Mouse (Mus musculus) kidney, adult 2 months (tissue): ENCODE results near the gene Vmn2r118. TPM values are rescaled to one million over a fixed set of nuclear protein-coding genes. Genes with fewer than 3 reads are reported as not detected.

Source experiments
- DNase-seq: peaks from one replicate; pipeline ENCODE4 v3.0.0; 2021
- H3K27ac ChIP-seq: fragments of 200-500 bp; 2 replicates; pipeline ENCODE4 v1.5.1; 2012; ENCODE audit warnings: low read depth, low read length, control low read depth, inconsistent platforms; ENCODE audit not compliant: insufficient read depth
- H3K27me3 ChIP-seq: fragments of 200-500 bp; replicated peaks from 2 replicates; pipeline ENCODE4 v1.6.1; 2012; ENCODE audit warnings: mild to moderate bottlenecking, moderate library complexity, low read length, inconsistent platforms; ENCODE audit not compliant: control insufficient read depth, insufficient read depth
- H3K36me3 ChIP-seq: fragments of 200-500 bp; 2 replicates; pipeline ENCODE4 v1.6.1; 2012; ENCODE audit warnings: mild to moderate bottlenecking, moderate library complexity, low read length, inconsistent platforms; ENCODE audit not compliant: control insufficient read depth, insufficient read depth
- H3K4me1 ChIP-seq: fragments of 200-500 bp; 2 replicates; pipeline ENCODE4 v1.6.1; 2011; ENCODE audit warnings: low read length; ENCODE audit not compliant: control insufficient read depth, insufficient read depth
- H3K4me3 ChIP-seq: fragments of 200-500 bp; 2 replicates; pipeline ENCODE4 v1.5.1; 2011; ENCODE audit warnings: mild to moderate bottlenecking, low read depth, low read length, control low read depth; ENCODE audit not compliant: insufficient read depth
- CTCF ChIP-seq: fragments of 200-500 bp; conservative IDR thresholded peaks from 2 replicates; pipeline ENCODE4 v1.5.1; 2011; ENCODE audit warnings: low read depth, mild to moderate bottlenecking, control low read depth, low read length, moderate library complexity, mixed read lengths; ENCODE audit not compliant: insufficient read depth, insufficient read length
- POLR2A ChIP-seq: fragments of 200-500 bp; IDR thresholded peaks from one replicate; pipeline ENCODE4 v1.6.1; 2011; ENCODE audit warnings: low read depth, low read length, control low read depth
- WGBS: fragments of 180-500 bp; shearing (Covaris S2); methylation state at CpG from one replicate; pipeline ENCODE4 v1.1.7; 2018; 5-methylcytosine and 5-hydroxymethylcytosine counted together
- polyA plus RNA-seq: library from polyadenylated mRNA; depleted of rRNA; stranded (reverse); fragments of >200 nt; gene quantifications from 2 replicates; pipeline ENCODE4 v1.2.3, GENCODE M21; 2012; rRNA removed

Gene Vmn2r118
- polyA plus RNA-seq, result not detected in 2 replicates

DNA sequence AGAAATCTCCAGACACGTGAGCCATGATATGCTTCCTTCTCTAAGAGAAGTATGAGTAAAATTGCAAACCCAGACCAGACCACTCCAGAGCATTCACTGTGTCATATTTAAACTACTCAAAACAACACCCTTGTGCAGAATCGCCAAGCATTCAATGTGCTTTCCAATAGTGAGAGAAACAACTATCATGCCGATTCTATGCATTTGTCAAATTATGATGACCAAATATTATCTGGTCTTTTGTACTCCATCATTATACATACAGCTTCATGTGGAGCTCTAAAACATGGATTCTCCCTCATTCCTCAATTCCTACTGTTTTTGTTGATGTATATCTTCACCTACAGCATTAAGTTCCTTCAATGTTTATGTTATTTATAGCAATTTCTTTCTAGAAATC lies at the start of gene Vmn2r118:
TSS of gene Vmn2r118 (minus strand) at position 101 of the 400 bp plus-strand sequence.
- Histone ChIP-seq H3K4me3 (no peak within 1 kb of the TSS), H3K27ac (no peak within 1 kb of the TSS), H3K27me3 (no peaks in the 10 kb centered on the region; the same call in 1 of the 2 replicates), H3K4me1 (no peaks in the 10 kb centered on the region), H3K36me3 (no peaks in the 10 kb centered on the region)
- whole genome bisulfite sequencing, result 87% methylated on average over 3 of the region's 3 CpGs
- TF ChIP-seq POLR2A (no peak), CTCF (no peak)
- no peak for DNase-seq

DNA sequence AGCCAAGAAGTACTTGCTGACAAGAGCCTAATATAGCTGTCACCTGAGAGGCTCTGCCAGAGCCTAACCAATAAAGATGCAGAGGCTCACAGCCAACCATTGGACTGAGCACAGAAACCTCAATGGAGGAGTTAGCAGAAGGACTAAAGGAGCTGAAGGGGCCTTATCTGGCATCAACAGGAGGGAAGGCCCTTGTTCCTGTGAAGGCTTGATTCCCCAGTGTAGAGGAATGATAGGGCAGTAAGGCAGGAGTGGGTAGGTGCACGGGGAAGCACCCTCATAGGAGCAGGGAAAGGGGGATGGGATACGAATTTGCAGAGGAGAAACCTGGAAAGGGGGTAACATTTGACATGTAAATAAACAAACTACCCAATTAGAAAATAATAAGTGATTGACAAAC lies 36.1 kb upstream of the Vmn2r118 start:
- Histone ChIP-seq H3K36me3 (no peaks in the 10 kb centered on the region), H3K27ac (no peak overlapping the region), H3K4me1 (no peaks in the 10 kb centered on the region), H3K27me3 (no peaks in the 10 kb centered on the region), H3K4me3 (no peak overlapping the region)
- no peak for DNase-seq
- TF ChIP-seq POLR2A, result no peak
- no peak for TF ChIP-seq CTCF
- WGBS, result 87% methylated on average over 2 of the region's 2 CpGs

GRCm38 (mm10) chr17:55590838-55591237 lies 34.2 kb downstream of the Vmn2r118 start:
- Histone ChIP-seq H3K27me3 (no peaks in the 10 kb centered on the region), H3K36me3 (no peaks in the 10 kb centered on the region), H3K4me1 (no peaks in the 10 kb centered on the region), H3K4me3 (no peak overlapping the region), H3K27ac (no peak overlapping the region)
- no peak for TF ChIP-seq CTCF
- no peak for TF ChIP-seq POLR2A
- no peak for DNase-seq
- 77% methylated on average over 1 of the region's 1 CpGs for WGBS

DNA sequence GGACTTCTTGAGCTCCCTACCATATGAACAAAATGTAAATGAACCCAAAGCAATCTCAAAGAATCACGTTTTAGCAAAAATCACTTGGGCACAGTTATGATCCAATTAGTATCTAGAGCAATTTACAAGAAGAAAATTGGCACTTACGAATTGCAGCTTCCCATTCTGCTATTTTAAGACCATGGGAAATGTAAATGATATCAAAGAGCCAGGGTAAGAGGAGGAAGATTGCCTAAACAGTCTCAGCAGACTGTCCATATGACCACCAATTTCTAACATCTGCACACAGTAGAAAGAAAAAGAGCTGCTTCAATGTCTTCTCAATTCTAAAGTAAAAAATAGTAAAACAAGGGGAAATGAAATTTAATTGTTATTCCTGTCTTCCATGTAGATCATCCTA lies 63.2 kb downstream of the Vmn2r118 start:
- no peak overlapping the region for H3K4me3 ChIP-seq
- DNase-seq, result no peak
- H3K27me3 ChIP-seq, result no peaks in the 10 kb centered on the region
- TF ChIP-seq CTCF (no peak), POLR2A (no peak)
- H3K36me3 ChIP-seq, result no peaks in the 10 kb centered on the region
- no peaks in the 10 kb centered on the region for H3K4me1 ChIP-seq
- H3K27ac ChIP-seq, result no peak overlapping the region
- WGBS, result 69% methylated on average over 2 of the region's 2 CpGs

DNA sequence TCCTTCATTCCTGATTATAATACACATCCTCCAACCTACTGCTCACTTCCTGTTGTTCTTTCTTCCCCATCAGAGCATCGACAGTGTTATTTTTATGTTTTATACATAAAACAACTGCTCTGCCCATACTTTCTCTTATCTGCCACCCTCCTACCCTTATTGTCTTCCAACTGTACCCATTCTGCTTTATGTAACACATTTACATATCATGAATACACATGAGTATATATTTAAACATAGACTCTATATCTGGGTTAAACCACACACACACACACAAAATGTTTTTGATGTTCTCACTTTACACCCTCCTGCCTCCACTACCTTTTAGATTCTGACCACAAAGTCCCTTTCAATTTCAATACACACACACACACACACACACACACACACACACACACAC lies 76.5 kb downstream of the Vmn2r118 start:
- no peaks in the 10 kb centered on the region for H3K4me1 ChIP-seq
- H3K27ac ChIP-seq, result no peak overlapping the region
- no peaks in the 10 kb centered on the region for H3K27me3 ChIP-seq
- H3K4me3 ChIP-seq, result no peak overlapping the region
- H3K36me3 ChIP-seq, result no peaks in the 10 kb centered on the region
- TF ChIP-seq POLR2A (no peak), CTCF (no peak)
- no peak for DNase-seq
- WGBS, result 74% methylated on average over 1 of the region's 1 CpGs

Other genes with a start within 250 kb of the Vmn2r118 start
- gene St6gal2, start 179.8 kb downstream of the Vmn2r118 start, polyA plus RNA-seq, result not detected in 2 replicates
- gene Pot1b, start 87.4 kb upstream of the Vmn2r118 start, polyA plus RNA-seq, result 1.5 and 2.0 TPM in 2 replicates
- 0.20 and 0.59 TPM in 2 replicates for gene Adgre4, start 124.8 kb upstream of the Vmn2r118 start, polyA plus RNA-seq